Mouse (Mus musculus) cerebellum, postnatal 10 days (tissue): ENCODE measurements around the gene Cyld.
"Not testable (repeated sequence)": the region's sequence is repeated elsewhere in the genome, so short reads cannot be mapped to it uniquely, and the experiment has no call there.

ENCODE experiments used
- DNase-seq, 2 experiments: peaks; one replicate each; pipeline ENCODE4 v3.0.0; 2021; ENCODE audit warnings: mixed read lengths in 2 of 2

Gene Cyld

DNA sequence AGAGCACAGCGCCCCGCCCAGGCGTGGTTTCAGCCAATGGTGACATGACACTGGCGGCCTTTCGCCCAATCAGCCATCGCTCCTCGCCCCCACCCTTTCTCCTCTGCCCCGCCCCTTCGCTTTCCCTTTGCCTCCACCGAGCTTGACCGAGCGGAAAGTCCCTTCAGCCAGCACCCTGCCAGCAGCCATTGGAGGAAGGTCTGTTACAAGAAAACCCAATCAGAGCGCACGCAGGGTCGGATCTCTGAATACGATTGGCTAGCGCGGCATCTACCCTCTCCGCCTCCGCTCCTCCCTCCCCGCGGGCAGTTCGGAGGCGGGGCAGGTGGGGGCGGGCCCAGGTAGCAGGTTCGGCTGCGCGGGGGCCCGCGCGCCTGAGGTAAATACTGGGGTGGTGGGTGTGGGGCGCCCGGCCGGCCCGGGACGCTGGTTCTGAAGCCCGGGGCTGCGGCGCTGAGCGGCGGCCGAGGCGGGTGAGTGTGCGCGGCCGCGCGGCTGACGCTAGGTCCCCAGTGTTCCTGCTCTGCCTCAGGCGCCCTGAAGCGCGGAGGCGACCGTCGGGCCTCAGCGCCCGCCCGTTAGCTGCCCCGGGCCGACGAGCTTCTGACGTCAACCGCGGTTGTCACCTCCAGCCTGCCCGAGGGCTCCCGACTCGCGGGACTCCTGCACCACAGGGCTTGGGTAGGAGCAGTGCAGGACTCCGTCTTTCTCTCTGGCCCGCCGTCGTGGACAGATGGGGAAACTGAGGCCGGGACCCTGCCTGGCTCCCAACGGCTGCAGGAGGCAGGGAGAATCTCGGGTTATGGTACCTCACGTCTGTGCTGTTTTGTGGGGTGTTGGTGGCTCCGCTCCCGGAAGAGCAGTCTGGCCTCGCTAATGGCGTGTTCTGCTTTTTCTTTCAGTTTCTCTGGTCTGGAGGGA lies at the start of gene Cyld:
Gene Cyld, plus strand, starts transcription at position 308 of the 921 bp plus-strand sequence.
- DNase-seq, result peak; percentile 99 to 100

DNA sequence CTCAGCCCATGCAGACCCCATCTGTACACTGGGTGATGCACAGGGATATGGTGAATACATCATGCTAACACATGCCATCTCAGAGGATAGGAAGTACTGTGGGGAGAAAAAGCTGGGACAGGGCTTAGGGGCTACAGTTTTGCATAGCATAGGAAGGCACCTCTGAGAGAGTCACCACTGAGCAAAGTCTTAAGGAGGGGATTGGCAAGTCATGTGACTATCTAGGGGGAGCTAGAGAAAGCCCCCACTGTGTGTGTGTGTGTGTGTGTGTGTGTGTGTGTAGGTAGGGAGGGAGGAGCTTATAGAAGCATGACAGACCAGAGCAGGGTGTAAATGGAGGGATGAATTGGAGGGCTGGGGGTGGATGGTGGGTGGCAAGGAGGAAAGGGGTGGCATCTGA lies 48.5 kb upstream of the Cyld start:
- DNase-seq, result no peak

DNA sequence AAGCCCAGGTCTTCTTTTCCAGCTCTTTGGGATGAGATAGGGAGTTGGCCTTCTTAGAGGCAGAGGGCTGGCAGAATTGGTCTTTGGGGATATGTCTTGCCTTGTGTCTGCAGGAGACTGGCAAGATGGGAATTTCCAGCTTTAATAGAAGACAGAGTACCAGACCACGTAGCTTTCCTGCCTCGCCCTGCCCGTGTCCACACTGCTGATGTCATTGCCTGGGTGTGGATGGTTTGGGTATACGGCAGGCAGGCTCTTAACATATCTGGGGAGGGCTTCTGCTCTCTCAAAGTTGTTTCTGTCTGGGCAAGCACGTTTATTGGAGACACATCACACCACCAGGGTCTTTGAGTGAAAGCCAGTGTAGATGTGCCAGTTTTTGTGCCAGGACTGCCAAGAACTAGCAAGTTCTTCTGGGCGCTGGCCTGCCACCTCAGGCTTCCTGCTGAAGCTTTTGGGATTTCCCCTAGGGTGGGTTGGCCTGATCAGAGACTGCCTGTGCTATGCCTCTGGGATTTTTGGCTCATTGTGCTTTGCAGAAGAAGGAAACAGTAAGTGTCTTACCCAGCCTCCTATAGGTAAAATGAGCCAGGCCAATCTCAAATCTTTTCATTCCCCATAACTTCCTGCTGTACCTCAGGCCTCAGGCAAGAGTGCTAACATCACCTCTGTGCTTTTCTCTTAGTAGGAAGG lies 46.7 kb upstream of the Cyld start:
- no peak for DNase-seq

DNA sequence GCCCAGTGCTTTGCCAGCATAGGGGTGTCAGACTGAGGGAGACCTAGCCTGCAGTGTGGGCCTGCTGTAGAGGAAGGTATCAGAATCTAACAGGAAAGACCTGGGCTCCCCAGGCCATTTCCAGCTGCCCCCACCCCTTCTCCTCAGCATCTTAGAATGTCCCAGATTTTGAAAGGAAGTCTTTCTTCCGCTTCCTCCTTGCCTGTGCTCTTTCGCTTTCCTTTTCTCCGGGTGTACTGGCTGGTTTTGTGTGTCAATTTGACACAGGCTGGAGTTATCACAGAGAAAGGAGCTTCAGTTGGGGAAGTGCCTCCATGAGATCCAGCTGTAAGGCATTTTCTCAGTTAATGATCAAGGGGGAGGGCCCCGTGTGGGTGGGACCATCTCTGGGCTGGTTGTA lies 45.7 kb upstream of the Cyld start:
- DNase-seq, result not testable (repeated sequence)

DNA sequence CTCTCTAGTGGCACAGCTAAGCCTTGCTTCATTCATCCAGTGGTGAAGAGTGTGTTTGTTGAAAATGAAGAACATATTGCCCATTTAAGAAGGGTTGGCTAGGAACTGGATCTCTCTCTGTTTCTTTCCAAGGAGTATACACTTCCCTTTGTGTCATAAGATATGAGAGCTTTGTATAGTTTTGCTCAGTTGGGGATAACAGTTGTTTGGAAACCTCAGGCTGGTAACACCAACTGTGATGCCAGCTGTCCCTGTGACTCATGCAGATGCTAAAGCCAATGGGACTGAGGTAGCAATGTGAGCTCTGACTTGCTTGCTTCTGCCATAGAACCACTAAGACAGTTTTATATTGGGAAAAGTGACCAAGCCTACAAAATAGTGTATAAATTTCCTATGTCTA lies 41.5 kb upstream of the Cyld start:
- peak in 1 of 2 experiments; percentile 36 for DNase-seq

DNA sequence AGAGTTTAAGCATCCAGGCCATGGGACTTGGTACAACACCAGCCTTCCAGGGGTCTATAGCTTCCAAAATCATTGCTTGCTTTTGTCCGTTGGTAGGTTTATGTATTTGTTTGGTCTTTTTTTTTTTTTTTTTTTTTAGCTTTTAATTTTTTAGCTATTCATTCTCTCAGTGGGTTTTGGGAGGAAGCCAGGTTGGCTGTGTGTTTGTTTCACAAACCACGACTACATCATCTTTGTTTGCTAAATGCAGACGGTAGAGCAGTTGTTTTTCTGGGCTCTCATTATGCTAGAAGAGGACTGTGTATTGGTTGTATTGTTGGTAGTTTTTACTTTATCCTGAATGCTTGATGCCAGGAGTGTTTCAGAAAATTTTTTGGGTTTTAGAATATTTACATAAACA lies 37.0 kb upstream of the Cyld start:
- DNase-seq, result no peak

DNA sequence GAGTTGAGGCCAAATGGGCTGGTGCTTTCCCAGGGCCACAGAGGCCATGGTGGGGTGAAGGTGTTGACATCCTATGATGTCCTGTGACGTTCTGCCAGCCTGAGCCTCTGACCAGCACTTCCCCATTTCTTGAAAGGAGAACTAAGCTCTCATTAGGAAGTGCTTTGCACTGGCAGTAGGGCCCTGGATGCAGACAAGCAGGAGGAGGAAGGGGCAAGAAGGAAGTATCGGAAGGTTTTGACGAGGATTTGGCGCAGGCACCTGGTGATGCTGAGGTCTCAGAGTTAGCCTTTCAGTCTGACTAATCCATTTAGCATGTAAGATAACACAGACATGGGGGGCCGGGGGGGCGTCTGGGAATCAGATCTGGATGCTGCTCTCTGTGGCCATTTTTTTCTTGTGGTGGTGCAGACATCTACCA lies 34.4 kb upstream of the Cyld start:
- no peak for DNase-seq

DNA sequence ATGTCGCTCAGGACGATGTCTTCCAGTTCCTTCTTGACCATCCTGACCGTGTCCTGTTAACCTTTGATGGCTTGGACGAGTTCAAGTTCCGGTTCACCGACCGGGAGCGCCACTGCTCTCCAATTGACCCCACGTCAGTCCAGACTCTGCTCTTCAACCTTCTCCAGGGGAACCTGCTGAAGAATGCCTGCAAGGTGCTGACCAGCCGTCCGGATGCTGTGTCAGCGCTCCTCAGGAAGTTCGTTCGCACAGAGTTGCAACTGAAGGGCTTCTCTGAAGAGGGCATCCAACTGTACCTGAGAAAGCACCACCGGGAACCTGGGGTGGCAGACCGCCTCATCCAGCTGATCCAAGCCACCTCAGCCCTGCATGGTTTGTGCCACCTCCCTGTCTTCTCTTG lies 32.7 kb upstream of the Cyld start:
- DNase-seq, result no peak

DNA sequence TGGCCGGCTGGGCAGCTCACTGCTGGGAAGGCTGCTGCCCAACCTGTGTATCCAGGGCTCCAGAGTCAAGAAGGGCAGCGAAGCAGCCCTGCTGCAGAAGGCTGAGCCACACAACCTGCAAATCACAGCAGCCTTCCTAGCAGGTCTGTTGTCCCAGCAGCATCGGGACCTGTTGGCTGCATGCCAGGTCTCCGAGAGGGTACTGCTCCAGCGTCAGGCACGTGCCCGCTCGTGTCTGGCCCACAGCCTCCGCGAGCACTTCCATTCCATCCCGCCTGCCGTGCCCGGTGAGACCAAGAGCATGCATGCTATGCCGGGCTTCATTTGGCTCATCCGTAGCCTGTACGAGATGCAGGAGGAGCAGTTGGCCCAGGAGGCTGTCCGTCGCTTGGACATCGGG lies 31.9 kb upstream of the Cyld start:
- DNase-seq, result peak; percentile 82 to 85

DNA sequence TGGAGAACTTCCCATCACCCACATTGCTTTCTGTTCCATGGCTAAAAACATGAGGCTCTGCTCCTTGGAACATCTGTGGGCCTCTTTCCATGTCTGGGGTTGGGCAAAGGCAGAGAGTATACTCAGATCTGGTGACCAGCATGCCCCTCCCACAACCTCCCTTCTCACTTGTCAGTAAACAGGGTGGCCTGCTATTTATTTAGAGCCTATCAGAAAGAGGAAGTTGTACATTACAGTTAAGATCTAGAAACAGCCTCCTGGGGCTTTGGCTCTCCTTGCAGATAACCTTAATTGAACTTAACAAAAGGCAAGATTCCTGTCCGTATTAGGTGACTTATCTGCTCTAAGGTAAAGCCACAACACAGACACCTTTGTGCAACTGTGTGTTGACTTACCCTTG lies 30.4 kb upstream of the Cyld start:
- DNase-seq, result no peak

DNA sequence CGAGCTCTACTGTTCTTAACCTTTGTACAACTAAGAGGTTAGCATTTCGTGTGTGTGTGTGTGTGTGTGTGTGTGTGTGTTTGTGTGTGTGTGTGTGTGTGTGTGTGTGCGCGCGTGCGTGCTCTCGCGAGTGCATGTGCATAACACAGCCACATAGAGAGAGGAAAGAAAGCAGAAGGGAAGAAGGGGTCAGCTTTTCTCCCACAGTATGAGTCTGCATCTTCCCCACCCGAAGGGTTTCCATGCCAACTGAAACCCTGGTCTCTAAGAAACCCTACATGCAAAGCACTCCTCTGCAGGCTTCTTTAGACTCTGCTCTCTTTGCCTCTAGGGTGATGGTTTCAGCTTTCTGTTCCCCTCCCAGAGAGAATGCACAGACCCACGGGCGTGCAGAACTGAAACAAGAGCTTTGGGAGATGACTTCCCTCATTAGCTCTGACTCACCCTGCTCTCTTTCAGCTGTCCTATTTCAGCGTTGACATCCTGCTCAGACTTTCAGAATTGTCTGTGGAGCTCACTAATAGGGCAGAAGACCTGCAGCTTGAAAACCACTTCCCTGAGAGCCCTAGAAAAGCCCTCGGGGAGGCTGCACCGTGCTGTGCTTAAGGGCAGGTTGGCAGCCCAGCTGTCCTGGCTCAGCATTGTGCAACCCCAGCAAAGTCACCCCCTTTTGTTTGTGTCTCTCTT lies 28.3 kb upstream of the Cyld start:
- DNase-seq, result no peak

DNA sequence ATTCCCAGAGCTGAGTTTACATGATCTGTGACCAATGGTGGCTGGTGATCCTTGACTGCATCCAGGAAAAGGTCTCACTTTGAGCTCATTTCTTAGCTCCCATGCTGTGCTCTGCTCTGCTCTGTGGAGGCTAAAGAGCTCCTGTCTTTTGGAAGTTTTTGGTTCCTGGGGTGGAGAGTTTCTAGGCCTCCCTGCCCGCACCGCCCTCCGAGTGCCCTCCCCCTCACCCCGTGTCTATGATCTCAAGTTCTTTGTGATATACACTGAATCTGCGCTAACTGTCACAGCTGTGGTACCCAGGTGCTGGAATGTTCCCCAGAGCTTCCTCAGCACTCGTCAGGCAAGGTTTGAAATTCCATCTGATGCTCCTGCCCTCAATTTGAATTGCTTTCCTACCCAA lies 26.0 kb upstream of the Cyld start:
- DNase-seq, result no peak

DNA sequence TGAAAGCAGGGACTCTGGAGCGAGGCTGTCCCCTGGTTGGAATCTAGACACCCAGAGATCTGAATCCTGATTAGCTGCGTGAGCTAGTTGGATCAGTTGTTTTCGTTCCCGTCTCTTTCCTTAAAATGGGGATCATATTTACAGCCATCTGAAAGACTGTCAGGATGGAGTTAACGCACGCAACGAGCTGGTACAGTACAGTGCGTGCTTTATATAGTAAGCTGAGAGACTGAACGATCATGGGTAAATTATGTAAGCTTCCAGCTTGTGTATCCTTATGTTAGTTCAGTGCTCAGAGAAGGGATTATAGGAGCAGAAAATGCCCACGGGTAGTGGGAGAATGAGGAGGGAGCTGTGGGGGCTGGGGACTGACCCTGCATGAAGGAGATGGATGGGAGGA lies 25.3 kb upstream of the Cyld start:
- DNase-seq, result no peak

DNA sequence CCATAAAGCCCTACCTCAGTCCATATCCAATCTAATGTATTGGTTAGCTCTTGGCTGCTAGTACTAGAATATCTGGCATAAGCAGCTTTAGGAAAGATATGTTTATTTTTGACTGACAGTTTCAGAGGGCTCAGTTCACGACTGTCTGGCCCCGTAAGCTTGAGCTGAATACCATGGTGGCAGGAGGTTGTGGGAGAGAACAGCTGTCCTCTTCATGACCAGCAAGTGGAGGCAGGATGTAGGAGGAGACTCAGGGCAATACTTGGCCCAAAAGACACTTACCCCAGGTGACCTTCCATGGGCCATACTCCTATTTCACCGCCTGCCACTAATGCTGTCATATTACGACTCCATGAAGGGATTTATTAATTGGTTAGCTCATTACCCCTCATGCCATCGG lies 23.0 kb upstream of the Cyld start:
- DNase-seq, result no peak

DNA sequence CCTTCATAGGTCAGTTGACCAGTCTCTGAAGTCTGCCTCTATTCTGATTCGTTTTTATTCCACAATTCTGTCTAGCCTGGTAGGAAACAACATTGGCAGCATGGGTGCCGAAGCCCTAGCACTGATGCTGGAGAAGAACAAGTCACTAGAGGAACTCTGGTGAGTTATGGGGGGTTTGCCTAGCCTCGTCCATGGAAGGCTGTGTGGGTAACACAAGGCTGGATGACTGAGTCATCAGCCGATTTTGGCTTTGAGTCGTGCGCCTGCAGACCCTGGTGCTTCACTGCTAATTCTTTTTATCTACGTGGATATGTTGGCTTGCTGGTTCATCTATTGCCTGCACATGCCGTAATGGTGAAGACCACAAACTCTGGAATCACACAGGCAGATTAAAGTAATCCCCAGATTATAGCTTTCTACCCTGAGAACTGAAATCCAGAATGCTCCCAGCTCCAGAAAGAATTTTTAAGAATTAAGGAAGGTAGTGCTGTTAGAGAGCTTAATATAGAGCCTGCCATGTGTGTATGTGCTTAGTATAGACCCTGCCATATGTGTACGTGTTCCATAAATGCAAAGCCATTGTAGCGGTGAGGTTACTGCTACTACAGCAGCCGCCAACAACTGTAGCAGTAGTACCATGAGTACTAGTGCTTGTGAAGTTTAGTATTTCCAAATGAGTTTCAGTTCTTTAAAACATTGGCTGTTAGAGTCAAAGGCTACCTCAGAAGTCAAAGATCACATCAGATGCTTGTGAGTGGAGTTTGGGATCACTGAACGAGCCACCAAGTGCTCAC lies 21.3 kb upstream of the Cyld start:
- no peak for DNase-seq

DNA sequence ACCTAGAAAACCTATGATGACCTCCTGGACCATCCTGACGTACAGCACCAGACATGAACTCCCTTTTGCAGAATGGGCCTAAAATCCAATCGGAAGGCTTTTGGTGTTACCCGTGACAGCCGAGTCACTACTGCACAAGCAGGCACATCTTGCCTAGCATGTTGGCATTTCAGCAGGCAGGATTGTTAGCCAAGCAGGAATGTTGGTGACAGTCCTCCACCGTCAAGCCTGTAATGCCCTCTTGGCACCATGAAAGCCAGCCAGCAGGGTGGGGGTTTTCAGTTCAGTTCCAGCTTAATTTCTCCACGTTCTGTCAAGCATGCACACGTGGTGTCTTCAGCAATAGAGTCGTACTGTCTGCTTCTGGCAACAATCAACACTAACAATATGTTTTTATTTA lies 19.8 kb upstream of the Cyld start:
- DNase-seq, result peak; percentile 77 to 82

DNA sequence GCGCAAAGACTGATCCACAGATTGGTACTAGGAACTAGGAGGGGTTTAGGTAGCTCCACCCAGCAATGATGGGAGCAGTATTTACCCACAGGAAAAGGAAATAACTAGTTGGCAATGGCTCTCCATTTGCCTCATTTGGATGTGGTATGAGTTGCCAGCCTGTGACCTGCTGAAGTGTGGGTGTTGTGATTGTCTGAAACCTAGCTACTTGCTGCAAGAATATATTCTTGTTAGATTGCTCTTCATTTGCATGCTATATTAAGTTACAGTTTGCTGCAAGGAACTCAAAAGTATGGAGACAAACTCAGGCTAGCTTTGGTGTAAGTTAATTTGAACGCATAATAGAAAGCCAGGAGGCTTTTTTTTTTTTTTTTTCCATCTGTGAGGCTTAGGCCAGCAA lies 16.3 kb upstream of the Cyld start:
- no peak for DNase-seq

DNA sequence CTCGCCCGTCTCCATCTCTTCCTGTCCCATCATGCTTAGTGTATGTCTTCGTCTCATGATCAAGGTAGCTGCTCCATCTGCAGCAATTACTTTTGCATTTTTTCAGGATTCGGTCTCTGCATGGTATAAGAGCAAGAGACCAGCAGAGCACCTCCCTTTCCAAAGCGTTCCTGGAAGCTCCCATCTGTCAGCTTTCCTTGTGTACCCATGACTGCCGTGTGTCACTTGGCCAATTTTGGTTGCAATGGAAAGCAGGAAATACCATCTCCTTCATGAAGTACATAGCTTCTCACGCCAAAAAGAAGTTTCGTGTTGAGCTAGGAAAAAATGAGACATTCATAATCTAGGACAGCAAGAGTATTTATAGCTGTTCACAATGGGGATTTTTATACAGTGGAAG lies 15.8 kb upstream of the Cyld start:
- peak; percentile 59 to 65 for DNase-seq

DNA sequence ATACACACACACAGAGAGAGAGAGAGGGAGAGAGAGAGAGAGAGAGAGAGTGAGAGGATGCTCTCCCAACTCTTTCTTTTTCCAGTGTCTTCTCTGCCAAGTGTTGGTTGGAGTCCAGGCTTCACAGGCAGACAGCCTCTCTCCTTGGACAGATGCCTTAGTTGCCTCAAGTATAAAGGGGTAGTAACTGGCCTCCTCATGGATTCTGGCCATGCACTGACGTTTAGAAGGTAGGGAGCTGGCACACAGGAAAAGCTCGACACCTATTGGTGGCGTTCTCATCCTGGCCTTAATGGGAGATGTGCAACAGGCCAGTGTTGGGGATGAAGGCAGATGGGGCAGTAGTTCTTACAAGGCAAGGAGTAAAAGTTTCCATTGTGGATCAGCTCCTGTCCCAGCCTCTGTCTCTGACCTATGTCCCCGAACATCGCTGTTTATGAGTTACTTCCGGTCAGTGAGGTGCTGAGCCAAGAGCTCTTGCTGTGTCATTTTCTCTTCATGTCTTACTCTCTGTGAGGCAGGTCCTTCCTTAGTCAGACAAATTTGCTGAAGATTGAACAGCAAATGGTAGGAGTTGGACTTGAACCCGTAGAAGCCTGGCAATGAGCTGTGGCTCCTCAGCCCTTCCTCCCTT lies 13.1 kb upstream of the Cyld start:
- DNase-seq, result peak; percentile 79 to 89

DNA sequence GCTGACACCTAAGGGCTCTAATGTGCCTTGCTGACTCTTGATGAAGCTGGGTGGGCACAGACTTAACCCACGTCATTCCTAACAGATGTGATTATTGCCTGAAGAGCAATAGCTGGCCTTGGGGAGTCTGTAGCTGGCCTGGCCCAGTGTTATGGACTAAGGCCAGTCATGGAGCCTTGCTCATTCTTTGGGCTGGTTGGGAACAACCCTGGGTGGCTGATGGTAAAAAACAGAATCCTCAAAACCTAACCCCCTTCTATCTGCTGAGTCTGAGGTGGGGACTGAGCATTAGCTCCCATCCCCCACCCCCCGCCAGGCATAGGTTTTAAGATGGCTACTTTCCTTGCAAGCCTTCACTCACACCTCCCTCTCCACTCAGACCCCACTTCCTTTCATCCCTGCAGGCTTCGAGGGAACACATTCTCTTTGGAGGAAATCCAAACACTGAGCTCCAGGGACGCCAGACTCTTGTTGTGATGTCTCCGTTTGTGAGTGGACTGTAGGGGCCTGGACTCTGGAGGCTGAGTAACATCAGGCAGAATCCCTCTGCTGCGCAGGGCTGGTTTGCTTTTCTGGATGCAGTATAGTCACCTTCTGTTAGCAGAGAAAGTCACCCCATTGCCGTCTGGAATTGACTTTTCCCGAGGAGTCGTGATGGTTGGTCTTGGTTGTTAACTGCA lies 10.5 kb upstream of the Cyld start:
- DNase-seq, result no peak

DNA sequence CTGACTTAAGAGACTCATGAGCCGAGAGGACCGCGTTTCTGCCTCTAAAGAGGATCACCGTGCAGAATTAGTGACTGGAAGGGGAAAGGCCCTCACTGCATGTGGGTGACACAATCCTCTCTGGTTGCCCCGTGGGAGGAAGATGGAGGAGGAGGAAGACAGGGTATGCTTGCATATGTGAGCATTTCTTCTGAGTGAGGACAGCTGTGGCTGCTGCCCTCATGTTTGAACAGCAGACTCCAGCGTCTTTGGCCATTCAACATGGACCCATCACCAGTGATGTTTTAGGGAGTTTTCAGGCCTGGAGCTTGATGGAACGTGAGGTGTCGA lies 10.0 kb upstream of the Cyld start:
- no peak for DNase-seq

DNA sequence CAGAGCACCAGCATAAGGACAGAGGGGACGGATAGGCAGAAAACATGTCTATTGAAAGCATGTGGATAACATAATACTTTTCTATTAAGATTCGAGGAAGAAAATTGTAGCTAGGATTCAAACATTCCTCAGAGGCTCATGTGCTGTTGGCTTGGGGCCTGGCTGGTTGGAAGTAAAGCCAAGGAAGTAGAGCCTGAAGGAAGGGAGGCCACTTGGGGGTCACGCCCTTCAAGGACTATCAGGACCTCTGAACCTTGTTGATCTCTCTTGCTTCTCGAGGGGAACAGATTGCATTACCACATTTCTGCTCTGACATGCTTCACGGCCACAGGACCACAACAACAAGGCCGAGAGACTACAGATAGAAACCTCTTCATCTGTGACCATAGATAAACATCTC lies 7.7 kb upstream of the Cyld start:
- no peak for DNase-seq
